Mouse (Mus musculus) retina, embryonic 14.5 days (tissue): Measurements from ENCODE around the gene Pfpl.

ENCODE experiments used
- DNase-seq: peaks from one replicate; pipeline ENCODE4 v3.0.0-alpha.2; 2015; ENCODE audit warnings: low spot score

The Pfpl gene

DNA sequence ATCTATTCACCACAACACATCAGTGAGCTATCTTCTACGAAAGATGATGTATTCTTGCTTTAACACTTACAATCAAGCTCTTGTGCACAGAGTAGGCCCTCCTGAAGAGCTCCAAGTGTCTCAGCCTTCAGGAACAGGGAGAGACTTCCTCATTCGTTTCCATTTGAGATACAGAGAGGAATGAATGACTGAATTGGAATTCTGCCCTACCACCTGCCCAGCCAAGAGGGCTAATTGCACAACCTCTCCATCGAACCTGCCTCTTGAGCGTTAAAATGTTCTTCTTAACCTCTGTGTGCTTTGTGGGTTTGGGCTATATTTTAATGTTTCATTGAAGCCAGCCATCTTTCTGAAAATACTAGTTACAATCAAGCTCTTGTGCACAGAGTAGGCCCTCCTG is 37.0 kb downstream of the Pfpl start:
- DNase-seq, result no peak

DNA sequence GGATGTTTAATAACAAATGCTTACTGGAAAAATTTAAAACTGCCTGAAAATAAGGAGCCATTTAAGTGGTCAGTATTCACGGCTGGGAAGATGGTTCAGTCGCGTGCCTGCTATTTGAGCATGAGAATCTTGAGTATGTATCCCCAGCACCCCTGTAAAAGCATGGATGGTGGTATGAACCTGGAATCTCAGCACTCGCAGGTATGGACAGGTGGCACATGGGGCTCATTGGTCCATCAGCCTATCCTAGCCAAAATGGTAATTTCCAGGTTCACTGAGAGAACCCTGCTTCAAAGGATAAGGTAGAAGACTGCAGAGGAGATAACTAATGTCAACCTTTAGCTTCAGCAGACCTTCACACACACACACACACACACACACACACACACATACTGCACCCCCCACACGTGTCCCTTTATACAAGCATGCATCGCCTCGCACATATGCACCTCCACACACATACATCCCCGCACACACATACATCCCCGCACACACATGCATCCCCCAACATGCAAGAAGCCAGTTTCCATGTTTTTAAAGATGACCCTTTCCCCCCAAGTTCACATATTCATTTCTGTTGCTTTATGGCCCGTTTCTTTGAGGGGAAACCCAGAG is 37.9 kb downstream of the Pfpl start:
- DNase-seq, result no peak

DNA sequence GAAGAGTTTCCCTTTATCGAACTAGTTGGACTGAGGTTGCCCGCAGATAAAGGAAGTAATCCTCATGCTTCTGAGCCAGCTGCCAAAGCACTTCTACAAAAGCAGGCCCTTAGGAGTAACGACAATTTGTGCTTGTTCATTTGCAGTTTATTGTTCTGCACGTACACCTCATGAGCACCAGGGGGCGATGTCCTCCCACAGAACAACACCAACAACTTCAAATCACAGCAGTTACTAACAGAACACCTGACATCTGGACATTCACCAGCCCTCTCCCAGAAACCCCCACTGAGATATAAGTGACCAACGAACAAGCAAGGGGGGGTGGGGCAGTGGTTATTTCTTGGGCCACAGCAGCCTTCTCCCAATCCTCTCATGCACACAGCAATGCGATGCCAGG is 38.5 kb downstream of the Pfpl start:
- DNase-seq, result peak; percentile 75

DNA sequence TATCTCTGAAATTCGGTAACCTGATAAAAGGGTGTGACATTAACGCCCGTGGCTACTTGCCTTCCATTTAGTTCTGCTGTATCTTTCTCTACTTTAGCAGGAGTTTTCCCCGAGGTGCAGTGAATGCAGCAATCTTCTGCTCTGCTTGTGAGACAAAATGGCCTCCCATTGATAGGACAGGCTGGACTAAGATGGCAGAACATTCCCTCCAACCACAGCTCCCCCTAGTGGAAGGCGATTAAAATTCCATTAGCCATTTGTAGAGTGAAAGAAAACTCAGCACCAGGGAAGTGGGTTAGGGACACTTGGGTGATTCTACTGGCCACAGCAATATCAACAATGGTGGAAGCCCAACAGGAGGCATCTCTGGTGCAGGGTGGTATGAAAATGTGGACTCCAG is 39.7 kb downstream of the Pfpl start:
- DNase-seq, result peak; percentile 66

- DNase-seq, result no peak
These were observed 44.2 kb downstream of the Pfpl start for GRCm38 (mm10) chr19:12471866-12472265.

DNA sequence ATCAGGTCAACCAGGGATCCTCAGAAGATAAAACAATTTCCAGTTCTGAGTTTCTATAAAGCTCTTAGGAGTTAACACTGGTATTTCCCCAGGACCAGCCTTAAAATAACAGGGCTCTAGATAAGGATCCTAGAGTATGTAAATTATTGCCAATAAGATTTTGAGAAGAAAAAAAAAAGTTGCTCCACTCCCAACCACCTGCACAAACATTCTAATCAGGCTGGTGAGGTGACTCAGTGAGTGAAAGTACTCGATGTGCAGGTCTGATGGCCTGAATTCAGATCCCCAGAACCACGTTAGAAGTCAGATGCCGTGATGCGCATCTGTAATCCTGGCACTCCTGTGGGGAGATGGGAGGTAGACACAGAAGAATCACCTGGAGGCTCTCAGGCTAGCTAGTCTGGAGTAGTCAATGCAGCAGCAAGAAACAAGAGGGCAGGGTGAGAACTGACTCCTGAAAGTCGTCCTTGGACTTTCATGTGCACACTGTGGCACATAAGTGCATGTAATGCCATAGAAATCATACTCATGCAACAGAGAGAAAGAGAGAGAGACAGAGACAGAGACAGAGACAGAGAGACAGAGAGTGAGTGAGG is 44.8 kb downstream of the Pfpl start:
- DNase-seq, result no peak

DNA sequence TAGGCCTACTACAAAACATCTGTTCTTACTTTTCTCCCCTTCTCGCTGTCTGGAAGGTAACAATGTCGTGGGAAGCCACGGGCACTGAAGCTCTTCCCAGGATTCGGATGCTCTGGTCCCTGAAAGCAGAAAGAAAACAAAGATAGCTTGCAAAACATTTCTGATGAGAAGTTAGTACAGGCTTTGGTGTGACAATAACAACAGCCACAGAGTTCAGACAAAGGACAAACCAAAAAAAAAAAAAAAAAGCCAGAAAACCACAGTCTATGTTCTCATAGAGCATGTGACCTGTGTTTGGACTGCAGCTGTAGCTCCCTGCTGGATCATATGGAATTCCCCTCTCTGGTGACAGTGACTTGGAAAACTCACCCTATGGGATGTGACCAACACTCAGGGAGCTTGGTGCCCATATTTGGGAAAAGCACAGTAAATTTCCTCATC is 45.5 kb downstream of the Pfpl start:
- no peak for DNase-seq

DNA sequence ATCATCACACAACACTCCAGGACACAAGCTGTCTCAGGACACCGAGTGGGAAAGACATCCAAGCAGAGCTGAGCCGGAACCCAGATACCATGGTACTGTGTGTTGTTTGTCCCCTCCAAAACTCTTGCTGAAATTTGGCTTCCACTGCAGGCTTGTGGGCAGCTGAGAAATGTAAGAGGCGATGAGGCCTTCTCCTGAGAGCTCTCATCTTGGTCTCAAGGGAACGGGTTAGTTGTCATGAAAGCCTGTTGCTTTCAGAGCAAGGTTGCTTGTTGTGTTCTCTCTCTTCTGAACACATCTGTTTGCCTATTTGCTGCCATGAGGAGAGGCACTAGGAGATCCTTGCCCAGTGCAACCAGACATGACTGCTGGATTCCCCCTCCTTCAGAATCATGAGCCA is 46.2 kb downstream of the Pfpl start:
- DNase-seq, result no peak

DNA sequence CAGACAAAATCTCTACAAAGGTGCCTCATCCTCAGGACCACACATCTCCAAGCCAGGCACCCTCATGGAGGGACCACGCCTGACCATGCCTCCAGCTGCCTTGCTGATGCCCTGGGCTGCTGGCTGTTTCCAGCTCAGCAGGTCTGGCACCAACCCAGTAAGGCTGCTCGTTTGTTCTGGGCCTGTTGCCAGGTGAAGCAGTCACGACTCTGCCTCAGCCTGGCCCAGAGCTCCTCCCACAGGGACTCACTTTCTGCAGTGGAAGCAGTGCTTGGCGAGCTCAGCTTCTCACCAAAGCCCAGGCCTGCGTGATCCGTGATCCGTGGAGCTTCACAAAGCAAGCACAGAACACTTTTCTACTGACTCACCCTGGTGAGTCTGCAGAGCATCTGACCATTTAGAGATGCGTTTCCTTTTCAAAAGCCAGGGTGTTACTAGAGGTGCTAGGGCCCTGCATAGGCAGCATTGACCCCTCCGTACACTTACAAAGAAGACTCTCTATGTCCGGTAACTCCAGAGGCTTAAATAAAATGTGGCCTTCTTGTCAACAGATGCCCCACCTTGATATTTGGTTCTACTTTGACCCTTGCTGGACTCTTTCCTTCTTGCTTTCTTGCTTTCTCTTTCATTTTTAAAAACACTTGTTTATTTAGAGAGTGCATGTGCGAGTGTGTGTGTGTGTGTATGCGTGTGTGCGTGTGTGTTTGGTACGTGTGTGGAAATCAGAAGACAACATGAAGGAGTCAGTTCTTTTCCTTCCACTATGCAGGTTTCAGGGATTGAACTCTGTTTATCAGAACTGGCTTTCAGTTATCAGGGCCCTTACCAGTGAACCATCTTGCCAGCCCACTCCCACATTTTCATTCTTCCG is 47.9 kb downstream of the Pfpl start:
- DNase-seq, result no peak

DNA sequence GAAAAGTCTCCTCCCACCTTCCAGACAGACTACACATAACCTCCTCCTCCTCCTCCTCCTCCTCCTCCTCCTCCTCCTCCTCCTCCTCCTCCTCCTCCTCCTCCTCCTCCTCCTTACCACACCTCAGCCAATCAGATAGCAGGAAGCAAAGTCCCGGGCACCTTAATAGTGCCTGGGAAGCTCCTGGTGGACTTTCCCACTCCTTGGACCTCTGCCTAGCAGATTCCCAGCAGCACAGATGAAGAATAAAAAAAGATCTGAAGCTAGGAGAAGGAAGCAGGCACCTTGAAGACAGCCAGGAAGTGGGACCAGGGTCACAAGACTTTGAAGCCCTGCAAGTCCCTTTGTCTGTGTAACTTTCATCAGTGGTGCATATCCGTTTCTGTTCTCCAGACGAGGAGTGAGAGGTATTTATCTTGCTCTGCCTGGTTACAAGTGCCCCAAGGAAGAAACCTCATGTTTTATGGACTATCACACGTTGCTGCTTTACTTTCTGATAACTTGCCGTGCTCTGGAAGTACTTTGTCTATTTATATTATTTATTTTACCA is 49.1 kb downstream of the Pfpl start:
- DNase-seq, result no peak

DNA sequence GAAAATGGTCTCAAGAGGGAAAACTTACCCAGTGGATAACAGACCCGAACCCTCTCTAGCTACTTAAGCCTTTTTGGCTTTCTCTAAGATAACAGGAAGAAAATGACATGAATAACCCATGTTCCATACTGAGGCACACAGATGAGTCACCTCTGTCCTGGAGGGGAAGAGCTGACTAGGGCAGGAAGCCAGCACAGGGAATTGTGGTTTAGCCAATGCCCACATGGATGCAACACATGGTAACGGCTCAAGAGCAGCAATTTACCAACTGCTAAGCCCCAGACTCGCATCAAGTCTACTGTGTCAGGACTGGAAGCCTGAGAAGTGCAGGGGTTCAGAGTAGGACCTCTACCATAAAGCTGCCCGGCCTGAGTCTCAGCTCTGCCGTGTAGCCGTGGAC is 50.7 kb downstream of the Pfpl start:
- DNase-seq, result no peak
